Comparison of ENCODE assay signal across 8 mouse cellular contexts in genomic region chr4:53878542-53879417, GRCm38 (mm10). TPM values are rescaled to one million over a fixed set of nuclear protein-coding genes. Genes with fewer than 3 reads are reported as not detected.
DNase-seq lines count a peak whose midpoint lies in the region; ATAC-seq and TF ChIP-seq lines count a peak whose summit lies in the region.

No protein-coding gene starts in this region.

- peak overlapping the region; percentile 14; the same call in 1 of the 2 replicates for H3K4me3 ChIP-seq in kidney, postnatal 0 days (replicated peaks; ENCODE audit: low read depth, low read length)
- peak overlapping the region; percentile 2; the same call in 1 of the 2 replicates for H3K4me3 ChIP-seq in hindbrain, embryonic 15.5 days
- 0 out of 2 replicates have a peak overlapping the region, but pooled peaks have one; percentile 21 for H3K4me3 ChIP-seq in neural tube, embryonic 12.5 days

- H3K27me3 ChIP-seq in kidney, postnatal 0 days (ENCODE audit: insufficient read depth, low read length) = no peaks in the 10 kb centered on the region
- H3K27me3 ChIP-seq in hindbrain, embryonic 15.5 days = no peaks in the 10 kb centered on the region
- no peaks in the 10 kb centered on the region for H3K27me3 ChIP-seq in neural tube, embryonic 12.5 days (replicated peaks)

- H3K4me2 ChIP-seq in kidney, postnatal 0 days (ENCODE audit: low read length) = peak overlapping the region; percentile 53
- peak overlapping the region; percentile 44 for H3K4me2 ChIP-seq in hindbrain, embryonic 15.5 days
- H3K4me2 ChIP-seq in neural tube, embryonic 12.5 days (replicated peaks) = peak overlapping the region; percentile 49

- H3K9me3 ChIP-seq in kidney, postnatal 0 days (replicated peaks; ENCODE audit: low read length) = no peaks in the 10 kb centered on the region
- no peaks in the 10 kb centered on the region for H3K9me3 ChIP-seq in hindbrain, embryonic 15.5 days
- no peaks in the 10 kb centered on the region for H3K9me3 ChIP-seq in neural tube, embryonic 12.5 days

- H3K36me3 ChIP-seq in kidney, postnatal 0 days (ENCODE audit: insufficient read depth, low read length) = no peaks in the 10 kb centered on the region
- H3K36me3 ChIP-seq in hindbrain, embryonic 15.5 days = no peaks in the 10 kb centered on the region
- H3K36me3 ChIP-seq in neural tube, embryonic 12.5 days = no peaks in the 10 kb centered on the region

- no peak overlapping the region for H3K27ac ChIP-seq in kidney, postnatal 0 days
- peak overlapping the region; percentile 49; the same call in 1 of the 2 replicates for H3K27ac ChIP-seq in hindbrain, embryonic 15.5 days (replicated peaks)
- peak overlapping the region; percentile 57 for H3K27ac ChIP-seq in neural tube, embryonic 12.5 days

- 17% methylated on average over 24 of the region's 24 CpGs for WGBS in kidney, postnatal 0 days
- 34% methylated on average over 24 of the region's 24 CpGs for WGBS in hindbrain, embryonic 15.5 days
- 37% methylated on average over 24 of the region's 24 CpGs for WGBS in neural tube, embryonic 12.5 days

- 0 out of 2 replicates have a peak, but pooled peaks have one; percentile 21 for ATAC-seq in kidney, postnatal 0 days (replicated peaks; ENCODE audit: low FRiP score, low read depth)
- peak; percentile 54; the same call in 1 of the 2 replicates for ATAC-seq in hindbrain, embryonic 15.5 days (ENCODE audit: low FRiP score, low read depth)
- ATAC-seq in neural tube, embryonic 12.5 days (ENCODE audit: low FRiP score, low read depth) = peak; percentile 53; the same call in 1 of the 2 replicates

- H3K9ac ChIP-seq in kidney, postnatal 0 days (ENCODE audit: low read depth, low read length) = peak overlapping the region; percentile 31; the same call in 1 of the 2 replicates
- H3K9ac ChIP-seq in hindbrain, embryonic 15.5 days = 0 out of 2 replicates have a peak overlapping the region, but pooled peaks have one; percentile 6
- H3K9ac ChIP-seq in neural tube, embryonic 12.5 days = peak overlapping the region; percentile 40; the same call in 1 of the 2 replicates

- no peak for TF ChIP-seq CTCF in kidney, postnatal 0 days (IDR thresholded peaks at IDR 0.05; ENCODE audit: low read depth)

- peak; percentile 60 for DNase-seq in kidney, postnatal 0 days (ENCODE audit: low spot score)
- no peak for DNase-seq in kidney, adult 8-10 months
- DNase-seq in embryo, embryonic 9.5 days (ENCODE audit: extremely low spot score) = peak; percentile 51
- no peak for DNase-seq in spleen, postnatal 4 days (ENCODE audit: low spot score in 2 of 2)
- DNase-seq in left cerebral cortex, adult 18-20 months (ENCODE audit: low spot score in 2 of 2) = no peak
- DNase-seq in right cerebral cortex, postnatal 10 days (ENCODE audit: low spot score in 2 of 2) = no peak

- no peaks in the 10 kb centered on the region for H3K4me1 ChIP-seq in kidney, postnatal 0 days (replicated peaks; ENCODE audit: insufficient read depth, low read length)
- peaks cover 8% of the 10 kb centered on the region for H3K4me1 ChIP-seq in hindbrain, embryonic 15.5 days (replicated peaks)
- H3K4me1 ChIP-seq in neural tube, embryonic 12.5 days = peaks cover 6% of the 10 kb centered on the region

RNA-seq across cellular contexts. Expression of gene Tmem38b, which starts 52.9 kb away (rescaled TPM):
- 10.6 and 11.3 TPM in 2 replicates for polyA plus RNA-seq in kidney, postnatal 0 days (2015; fragmentation: Nextera tagmentation; extraction: Ambion mirVana)
- 5.9 and 6.7 TPM in 2 replicates for polyA plus RNA-seq in hindbrain, embryonic 15.5 days (2015; fragmentation: Nextera tagmentation; extraction: Ambion mirVana)
- 5.3 and 5.4 TPM in 2 replicates for polyA plus RNA-seq in neural tube, embryonic 12.5 days (2016; fragmentation: Nextera tagmentation; extraction: Ambion mirVana)
- 10 to 100 TPM; 10.3 to 14.5 TPM for total RNA-seq in left cerebral cortex, adult 18-20 months (2021)

Comparison
In these comparisons a context has a peak if more than half of its experiments do, and no peak if none do; other contexts are left out.
1. DNase-seq: peak in kidney, postnatal 0 days (single experiment) and embryo, embryonic 9.5 days (single experiment); none in kidney, adult 8-10 months (0 of 2), spleen, postnatal 4 days (0 of 2), left cerebral cortex, adult 18-20 months (0 of 2) and right cerebral cortex, postnatal 10 days (0 of 2).
2. Peak in every context shown above with its lines, with median percentiles within 50 percentile points of each other: ATAC-seq, H3K4me2 ChIP-seq, H3K4me3 ChIP-seq and H3K9ac ChIP-seq.